In genomic region chr10:80460324-80460723, GRCm38 (mm10) we compare ENCODE assay signal across 33 mouse cellular contexts. TPM values are rescaled to one million over a fixed set of nuclear protein-coding genes. Genes with fewer than 3 reads are reported as not detected.
DNase-seq lines count a peak whose midpoint lies in the region; ATAC-seq and TF ChIP-seq lines count a peak whose summit lies in the region.
"Had no signal": no experiment of that assay in that cellular context is flagged by ENCODE, and none has a peak within 500 bp of the region (broad histone marks: within the 10 kb centered on the region; RNA-seq: fewer than 3 reads in every experiment).

No protein-coding gene starts in this region.

- DNase-seq in kidney, adult 18-20 months = peak; percentile 72
- no peak for DNase-seq in MEL (ENCODE audit: low read depth, low spot score)
- peak; percentile 92 for DNase-seq in kidney, adult 9 months
- peak; percentile 67 to 92 for DNase-seq in kidney, postnatal 25 days
- no peak for DNase-seq in cerebellum, postnatal 14 days
- no peak for DNase-seq in retina, embryonic 14.5 days (ENCODE audit: low spot score)
- DNase-seq: adrenal gland, postnatal 25 days; cerebellum, adult 11-12 months; gastrocnemius, postnatal 14 days; heart, postnatal 4 days; right cerebral cortex, postnatal 4 days; thymus, adult 2 months; thymus, postnatal 36 days had no signal

- no peak for TF ChIP-seq POLR2A in MEL (IDR thresholded peaks at IDR 0.05; ENCODE audit: control insufficient read depth in 1 of 2, insufficient read depth in 1 of 2, low read depth in 1 of 2, low read length in 2 of 2, poor library complexity in 1 of 2)

- no peak for TF ChIP-seq CTCF in MEL (IDR thresholded peaks at IDR 0.05 in 2 of 3, conservative IDR thresholded peaks at IDR 0.05 in 1 of 3; ENCODE audit: control insufficient read depth in 1 of 3, insufficient read depth in 1 of 3, low read depth in 2 of 3, low read length in 3 of 3, poor library complexity in 1 of 3, severe bottlenecking in 1 of 3)

- H3K36me3 ChIP-seq in kidney, embryonic 14.5 days (ENCODE audit: control insufficient read depth, insufficient read depth, low read length) = no peaks in the 10 kb centered on the region
- no peaks in the 10 kb centered on the region for H3K36me3 ChIP-seq in MEL (ENCODE audit: control insufficient read depth in 1 of 2, insufficient read depth in 2 of 2, low read length in 2 of 2)
- H3K36me3 ChIP-seq: hindbrain, embryonic 13.5 days; liver, embryonic 15.5 days; lung, embryonic 15.5 days; midbrain, embryonic 10.5 days had no signal

- no peaks in the 10 kb centered on the region for H3K9me3 ChIP-seq in kidney, embryonic 14.5 days (ENCODE audit: control insufficient read depth, low read length)
- no peaks in the 10 kb centered on the region for H3K9me3 ChIP-seq in MEL (replicated peaks; ENCODE audit: insufficient read depth, low read length)
- H3K9me3 ChIP-seq: forebrain, embryonic 13.5 days; hindbrain, embryonic 13.5 days; liver, embryonic 15.5 days; lung, embryonic 15.5 days had no signal

- peaks cover 15% of the 10 kb centered on the region for H3K27me3 ChIP-seq in kidney, embryonic 14.5 days (ENCODE audit: control insufficient read depth, insufficient read depth, low read length)
- peaks cover 10 to 11% of the 10 kb centered on the region in 2 experiments for H3K27me3 ChIP-seq in MEL (ENCODE audit: control insufficient read depth in 1 of 2, insufficient read depth in 2 of 2, low read length in 2 of 2)

- ATAC-seq in kidney, embryonic 14.5 days (ENCODE audit: low FRiP score, low TSS enrichment) = no peak
- ATAC-seq: CD4-positive, CD25-positive, alpha-beta regulatory T cell, adult 4 months; forebrain, embryonic 13.5 days; intestine, embryonic 16.5 days; midbrain, embryonic 16.5 days had no signal

- 75% methylated on average over 4 of the region's 4 CpGs for WGBS in kidney, embryonic 14.5 days

- H3K79me2 ChIP-seq in MEL (ENCODE audit: control insufficient read depth, insufficient read depth, low read length, poor library complexity) = no peaks in the 10 kb centered on the region

- no peak overlapping the region for H3K4me3 ChIP-seq in kidney, embryonic 14.5 days (ENCODE audit: low read length)
- no peak overlapping the region for H3K4me3 ChIP-seq in MEL (ENCODE audit: control insufficient read depth in 1 of 2, insufficient read depth in 1 of 2, low read depth in 2 of 2, low read length in 2 of 2)
- H3K4me3 ChIP-seq: forebrain, embryonic 13.5 days; hindbrain, embryonic 13.5 days; layer of hippocampus, adult 2 months; liver, embryonic 15.5 days; lung, embryonic 15.5 days; midbrain, embryonic 10.5 days had no signal

- no peak overlapping the region for H3K27ac ChIP-seq in kidney, embryonic 14.5 days (ENCODE audit: low read depth, low read length)
- no peak overlapping the region for H3K27ac ChIP-seq in MEL (ENCODE audit: control insufficient read depth, low read depth, low read length)
- H3K27ac ChIP-seq: forebrain, embryonic 13.5 days; hindbrain, embryonic 13.5 days; layer of hippocampus, adult 2 months; liver, embryonic 15.5 days; lung, embryonic 15.5 days; midbrain, embryonic 10.5 days had no signal

- no peak for TF ChIP-seq EP300 in MEL (IDR thresholded peaks at IDR 0.05; ENCODE audit: low read depth in 1 of 2, low read length in 2 of 2)

- no peak overlapping the region for H3K9ac ChIP-seq in kidney, embryonic 14.5 days (ENCODE audit: low read depth, low read length)
- no peak overlapping the region for H3K9ac ChIP-seq in MEL (ENCODE audit: control insufficient read depth, low read depth, low read length, poor library complexity, severe bottlenecking)
- H3K9ac ChIP-seq: forebrain, embryonic 13.5 days; hindbrain, embryonic 13.5 days; liver, embryonic 15.5 days; lung, embryonic 15.5 days had no signal

- no peak overlapping the region for H3K4me2 ChIP-seq in kidney, embryonic 14.5 days (replicated peaks; ENCODE audit: low read depth, low read length)
- H3K4me2 ChIP-seq: forebrain, embryonic 13.5 days; heart, embryonic 11.5 days; hindbrain, embryonic 13.5 days; liver, embryonic 15.5 days; lung, embryonic 15.5 days had no signal

- 0 out of 2 replicates have a peak, but pooled peaks cover 3% of the 10 kb centered on the region for H3K4me1 ChIP-seq in kidney, embryonic 14.5 days (ENCODE audit: control insufficient read depth, insufficient read depth, low read length)
- no peaks in the 10 kb centered on the region for H3K4me1 ChIP-seq in MEL (ENCODE audit: control insufficient read depth in 1 of 2, insufficient read depth in 2 of 2, low read length in 2 of 2)
- H3K4me1 ChIP-seq: liver, embryonic 15.5 days had no signal

- no peak for TF ChIP-seq RAD21 in MEL (IDR thresholded peaks at IDR 0.05; ENCODE audit: low read depth, low read length)

TF ChIP-seq in MEL, 35 proteins besides CTCF, POLR2A, EP300 and RAD21:
- TF ChIP-seq MAFK (IDR thresholded peaks at IDR 0.05; ENCODE audit: borderline replicate concordance, low read depth, low read length) (peak; percentile 66), NRF1 (IDR thresholded peaks at IDR 0.05; ENCODE audit: insufficient read depth, low read depth, low read length, poor library complexity, severe bottlenecking) (no peak)

RNA-seq across cellular contexts. Expression of gene Tcf3, which starts 26.9 kb away (rescaled TPM):
- 134 and 162 TPM in 2 replicates for polyA plus RNA-seq in kidney, embryonic 14.5 days (2014; fragmentation: Nextera tagmentation; extraction: Ambion mirVana)
- 113 and 125 TPM in 2 replicates for total RNA-seq in MEL (2012; rRNA removed)
- polyA plus RNA-seq in MEL (2012; ENCODE audit: insufficient read depth in 1 of 2, insufficient read length in 2 of 2, low read depth in 1 of 2, low replicate concordance in 2 of 2, missing spikeins in 1 of 2) = 100 to 1,000 TPM in 1 of 2 experiments, not detected in 1; 258 TPM

RNA-seq across cellular contexts. Expression of gene Onecut3, which starts 34.3 kb away (rescaled TPM):
- polyA plus RNA-seq in kidney, embryonic 14.5 days (2014; fragmentation: Nextera tagmentation; extraction: Ambion mirVana) = not detected in 2 replicates
- total RNA-seq in MEL (2012; rRNA removed) = not detected in 2 replicates
- not detected for polyA plus RNA-seq in MEL (2012; ENCODE audit: insufficient read depth in 1 of 2, insufficient read length in 2 of 2, low read depth in 1 of 2, low replicate concordance in 2 of 2, missing spikeins in 1 of 2)
- total RNA-seq: adrenal gland, postnatal 25 days; gastrocnemius, postnatal 14 days; granulocyte monocyte progenitor cell, adult 5-6 weeks; layer of hippocampus, adult 2 months; layer of hippocampus, postnatal 14 days; liver, adult 2 months; megakaryocyte progenitor cell, adult 5-6 weeks; neutrophil, adult 5-6 weeks had no signal
- polyA plus RNA-seq: CD4-positive, CD25-positive, alpha-beta regulatory T cell, adult 4 months; cortical plate, adult 2 months; heart, embryonic 11.5 days; heart, embryonic 16.5 days; limb, embryonic 11.5 days; liver, adult 2 months; liver, embryonic 15.5 days; lung, embryonic 15.5 days; spleen, adult 2 months had no signal

RNA-seq across cellular contexts. Expression of gene Uqcr11, which starts 53.7 kb away (rescaled TPM):
- 806 and 1,046 TPM in 2 replicates for polyA plus RNA-seq in kidney, embryonic 14.5 days (2014; fragmentation: Nextera tagmentation; extraction: Ambion mirVana)
- 879 and 935 TPM in 2 replicates for total RNA-seq in MEL (2012; rRNA removed)
- polyA plus RNA-seq in MEL (2012; ENCODE audit: insufficient read depth in 1 of 2, insufficient read length in 2 of 2, low read depth in 1 of 2, low replicate concordance in 2 of 2, missing spikeins in 1 of 2) = 100 to 1,000 TPM in 1 of 2 experiments, not detected in 1; 481 TPM

Comparison
In these comparisons a context has a peak if more than half of its experiments do, and no peak if none do; other contexts are left out.
1. DNase-seq: peak in kidney, adult 18-20 months (single experiment), kidney, adult 9 months (single experiment) and kidney, postnatal 25 days (2 of 2); none in MEL (single experiment), cerebellum, postnatal 14 days (0 of 2) and retina, embryonic 14.5 days (single experiment).